Mouse (Mus musculus) limb, embryonic 11.5 days (tissue): Measurements from ENCODE around the gene Dpt. TPM values are rescaled to one million over a fixed set of nuclear protein-coding genes. Genes with fewer than 3 reads are reported as not detected.

Experiments used
- ATAC-seq: fragments of 200-750 bp; cut with Nextera tagmentation; 2 replicates; pipeline ENCODE4 v1.8.0; 2017; ENCODE audit warnings: low read depth; ENCODE audit not compliant: insufficient number of reproducible peaks, low FRiP score, low TSS enrichment
- DNase-seq: peaks from one replicate; pipeline ENCODE4 v3.0.0-alpha.2; 2015; ENCODE audit warnings: low spot score
- H3K27ac ChIP-seq: fragments of 300-500 bp; sonication (generic); replicated peaks from 2 replicates; pipeline ENCODE4 v1.5.1; 2014; ENCODE audit warnings: low read depth, mild to moderate bottlenecking, low read length
- H3K27me3 ChIP-seq: fragments of 300-500 bp; sonication (generic); 2 replicates; pipeline ENCODE4 v1.6.1; 2014; ENCODE audit warnings: mild to moderate bottlenecking, low read length, mixed read lengths; ENCODE audit not compliant: control insufficient read depth, insufficient read depth
- H3K36me3 ChIP-seq: fragments of 300-500 bp; sonication (generic); 2 replicates; pipeline ENCODE4 v1.6.1; 2014; ENCODE audit warnings: mild to moderate bottlenecking, low read length, moderate library complexity, mixed read lengths; ENCODE audit not compliant: control insufficient read depth, insufficient read depth
- H3K4me1 ChIP-seq: fragments of 300-500 bp; sonication (generic); 2 replicates; pipeline ENCODE4 v1.6.1; 2014; ENCODE audit warnings: low read length, mixed read lengths; ENCODE audit not compliant: control insufficient read depth, insufficient read depth
- H3K4me2 ChIP-seq: fragments of 300-500 bp; sonication (generic); 2 replicates; pipeline ENCODE4 v1.6.1; 2014; ENCODE audit warnings: low read depth, mild to moderate bottlenecking, moderate library complexity; ENCODE audit not compliant: severe bottlenecking
- H3K4me3 ChIP-seq: fragments of 300-500 bp; sonication (generic); 2 replicates; pipeline ENCODE4 v1.5.1; 2014; ENCODE audit warnings: low read depth, low read length
- H3K9ac ChIP-seq: fragments of 300-500 bp; sonication (generic); 2 replicates; pipeline ENCODE4 v1.6.1; 2014; ENCODE audit warnings: mild to moderate bottlenecking, low read length
- H3K9me3 ChIP-seq: fragments of 300-500 bp; sonication (generic); 2 replicates; pipeline ENCODE4 v1.6.1; 2016; ENCODE audit warnings: low read length; ENCODE audit not compliant: control insufficient read depth
- whole genome bisulfite sequencing: fragments of 180-500 bp; shearing (Covaris S2); extraction: QIAGEN DNeasy Blood & Tissue Kit; methylation state at CpG from one replicate; pipeline ENCODE4 v1.1.7; 2014; 5-methylcytosine and 5-hydroxymethylcytosine counted together
- polyA plus RNA-seq: library from polyadenylated mRNA; unstranded; fragments of >200 nt; fragmentation: Nextera tagmentation; extraction: Ambion mirVana; gene quantifications from 2 replicates; pipeline ENCODE4 v1.2.1, GENCODE M21; 2014

Dpt gene
- polyA plus RNA-seq, 1 experiment from 2014 or later, result 0.11 TPM

- Histone ChIP-seq H3K4me3 (no peak overlapping the region), H3K9ac (no peak overlapping the region), H3K9me3 (no peaks in the 10 kb centered on the region), H3K4me2 (no peak overlapping the region), H3K36me3 (no peaks in the 10 kb centered on the region), H3K27me3 (no peaks in the 10 kb centered on the region), H3K27ac (no peak overlapping the region), H3K4me1 (no peaks in the 10 kb centered on the region)
- DNase-seq (no peak), ATAC-seq (0 out of 2 replicates have a peak, but pooled peaks have one; percentile 27)
- 75% methylated on average over 12 of the region's 12 CpGs for WGBS
Observed at GRCm38 (mm10) chr1:164862946-164863883, 66.8 kb downstream of the Dpt start.

DNA sequence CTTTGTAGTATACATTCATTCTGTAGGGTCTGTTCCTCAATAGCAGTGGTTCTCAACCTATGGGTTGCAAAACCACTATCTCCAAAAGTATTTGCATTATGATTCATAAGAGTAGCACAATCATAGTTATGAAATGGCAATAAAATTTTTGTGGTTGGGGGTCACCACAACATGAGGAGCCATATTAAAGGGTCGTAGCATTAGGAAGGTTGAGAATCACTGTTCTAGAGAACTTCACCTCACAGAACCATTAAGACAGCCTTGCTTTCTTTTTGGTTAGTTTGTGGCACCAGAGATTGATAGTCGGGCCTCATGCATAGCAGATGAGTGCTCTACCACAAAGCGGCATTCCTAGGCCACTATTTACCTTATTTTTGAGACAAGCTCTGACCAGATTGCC lies 68.2 kb downstream of the Dpt start:
- no peaks in the 10 kb centered on the region for H3K27me3 ChIP-seq
- ATAC-seq, result no peak
- WGBS, result 85% methylated on average over 3 of the region's 3 CpGs

GRCm38 (mm10) chr1:164870694-164871093 lies 74.2 kb downstream of the Dpt start:
- no peak overlapping the region for H3K9ac ChIP-seq
- no peak overlapping the region for H3K4me3 ChIP-seq
- 52% methylated on average over 7 of the region's 7 CpGs for WGBS
- H3K4me1 ChIP-seq, result no peaks in the 10 kb centered on the region
- no peaks in the 10 kb centered on the region for H3K9me3 ChIP-seq
- ATAC-seq (no peak), DNase-seq (peak; percentile 27)
- no peaks in the 10 kb centered on the region for H3K36me3 ChIP-seq
- no peak overlapping the region for H3K4me2 ChIP-seq
- no peaks in the 10 kb centered on the region for H3K27me3 ChIP-seq
- no peak overlapping the region for H3K27ac ChIP-seq

More for the DNA sequence above, 68.2 kb downstream of the Dpt start:
- H3K9ac ChIP-seq, result no peak overlapping the region
- H3K4me1 ChIP-seq, result no peaks in the 10 kb centered on the region
- no peak overlapping the region for H3K27ac ChIP-seq
- no peak overlapping the region for H3K4me2 ChIP-seq
- H3K9me3 ChIP-seq, result no peaks in the 10 kb centered on the region
- no peak for DNase-seq
- no peaks in the 10 kb centered on the region for H3K36me3 ChIP-seq
- no peak overlapping the region for H3K4me3 ChIP-seq

Other genes with a start within 250 kb of the Dpt start
- gene Xcl1, start 138.9 kb downstream of the Dpt start, polyA plus RNA-seq, result not detected in 2 replicates